Mouse (Mus musculus): ENCODE measurements around the gene Gars. TPM values are rescaled to one million over a fixed set of nuclear protein-coding genes. Genes with fewer than 3 reads are reported as not detected.

Gene Gars
- 167 and 172 TPM in 2 replicates for polyA plus RNA-seq (2014; fragmentation: Nextera tagmentation; extraction: Ambion mirVana)

DNA sequence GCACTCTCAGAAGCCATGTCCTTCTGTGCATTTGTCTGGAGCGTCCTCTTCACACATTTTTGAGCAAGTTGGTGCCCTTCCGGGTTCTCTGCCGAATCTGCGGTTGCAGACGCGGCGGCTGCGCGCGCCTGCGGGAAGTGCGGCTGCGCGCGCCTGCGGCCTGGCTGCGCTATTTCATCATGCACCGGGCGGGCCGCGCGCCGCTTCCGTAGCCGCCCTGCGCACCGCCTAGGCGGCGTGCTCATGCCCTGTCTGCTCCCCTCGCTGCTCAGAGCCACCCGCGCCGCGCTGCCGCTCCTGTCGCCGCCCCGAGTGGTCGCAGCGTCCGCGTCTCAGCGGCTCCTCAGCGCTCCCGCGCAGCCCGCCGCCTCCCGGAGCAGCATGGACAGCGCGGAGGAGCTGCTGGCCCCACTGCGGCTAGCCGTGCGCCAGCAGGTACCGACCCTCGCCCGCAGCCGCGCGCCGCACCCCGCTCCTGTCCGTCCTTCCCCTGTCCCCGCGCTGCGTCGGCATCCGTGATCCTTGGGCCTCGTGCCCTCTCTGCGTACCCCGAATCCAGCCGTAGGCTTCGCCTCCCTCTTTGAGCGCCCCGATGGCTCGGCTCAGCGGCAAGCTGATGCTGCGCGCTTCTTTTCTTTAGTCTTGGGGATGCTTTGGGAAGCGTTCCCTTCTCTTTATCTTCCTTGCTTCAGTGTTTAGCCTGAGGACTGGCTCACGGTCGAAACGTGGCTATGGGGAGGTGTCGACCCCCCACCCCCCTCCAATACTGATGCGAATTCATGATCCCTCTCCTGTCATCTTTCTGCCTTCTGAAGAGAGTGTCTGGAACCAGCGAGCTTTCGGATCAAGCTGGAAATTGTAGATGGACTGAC lies at the start of gene Gars:
Gene Gars (plus strand): TSS at position 209 of the 872 bp plus-strand sequence.
- H3K4me2 ChIP-seq (ENCODE audit: low read depth, severe bottlenecking) = peak within 1 kb of the TSS; percentile 77
- peak; percentile 84 for DNase-seq (ENCODE audit: low spot score)
- H3K9ac ChIP-seq (ENCODE audit: low read length) = peak within 1 kb of the TSS; percentile 95
- H3K36me3 ChIP-seq (ENCODE audit: control insufficient read depth, insufficient read depth, low read length) = no peaks in the 10 kb centered on the region
- no peaks in the 10 kb centered on the region for H3K27me3 ChIP-seq (ENCODE audit: control insufficient read depth, insufficient read depth, low read length)
- peak within 1 kb of the TSS; percentile 80 for H3K27ac ChIP-seq (replicated peaks; ENCODE audit: low read depth, low read length)
- under 1% methylated on average over 76 of the region's 87 CpGs for WGBS
- no peaks in the 10 kb centered on the region for H3K9me3 ChIP-seq (ENCODE audit: control insufficient read depth, low read length)
- peak; percentile 93 for ATAC-seq (ENCODE audit: insufficient number of reproducible peaks, low FRiP score, low TSS enrichment, low read depth)
- peak within 1 kb of the TSS; percentile 98 for H3K4me3 ChIP-seq (ENCODE audit: low read depth, low read length)
- peaks cover 6% of the 10 kb centered on the region; the same call in 1 of the 2 replicates for H3K4me1 ChIP-seq (ENCODE audit: control insufficient read depth, insufficient read depth, low read length)

DNA sequence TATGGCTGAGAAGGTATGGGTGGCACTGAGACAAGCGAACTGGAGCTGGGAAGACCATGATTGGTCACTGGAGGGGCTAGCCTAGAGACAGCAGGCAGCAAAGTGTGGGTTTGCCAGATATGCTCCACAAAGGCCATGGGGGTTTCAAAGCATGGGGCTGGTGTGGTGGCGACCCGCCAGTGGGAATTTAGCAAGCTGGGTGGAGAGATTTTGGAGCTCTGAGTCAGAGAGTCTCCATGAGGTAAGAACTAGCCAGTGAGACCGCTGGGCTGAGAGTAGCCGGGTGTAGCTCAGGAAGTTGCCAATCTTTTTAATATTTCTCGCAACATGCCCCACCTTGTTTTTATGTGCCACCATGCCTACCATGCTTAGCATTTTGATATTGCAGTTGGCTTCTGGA lies 49.7 kb upstream of the Gars start:
- no peaks in the 10 kb centered on the region for H3K4me1 ChIP-seq (ENCODE audit: control insufficient read depth, insufficient read depth, low read length)
- no peak overlapping the region for H3K9ac ChIP-seq (ENCODE audit: low read length)
- H3K9me3 ChIP-seq (ENCODE audit: control insufficient read depth, low read length) = no peaks in the 10 kb centered on the region
- no peaks in the 10 kb centered on the region for H3K27me3 ChIP-seq (ENCODE audit: control insufficient read depth, insufficient read depth, low read length)
- no peak overlapping the region for H3K4me2 ChIP-seq (ENCODE audit: low read depth, severe bottlenecking)
- H3K36me3 ChIP-seq (ENCODE audit: control insufficient read depth, insufficient read depth, low read length) = no peaks in the 10 kb centered on the region
- DNase-seq (ENCODE audit: low spot score) = no peak
- WGBS = 92% methylated on average over 6 of the region's 6 CpGs
- no peak overlapping the region for H3K27ac ChIP-seq (replicated peaks; ENCODE audit: low read depth, low read length)
- ATAC-seq (ENCODE audit: insufficient number of reproducible peaks, low FRiP score, low TSS enrichment, low read depth) = no peak
- H3K4me3 ChIP-seq (ENCODE audit: low read depth, low read length) = no peak overlapping the region

DNA sequence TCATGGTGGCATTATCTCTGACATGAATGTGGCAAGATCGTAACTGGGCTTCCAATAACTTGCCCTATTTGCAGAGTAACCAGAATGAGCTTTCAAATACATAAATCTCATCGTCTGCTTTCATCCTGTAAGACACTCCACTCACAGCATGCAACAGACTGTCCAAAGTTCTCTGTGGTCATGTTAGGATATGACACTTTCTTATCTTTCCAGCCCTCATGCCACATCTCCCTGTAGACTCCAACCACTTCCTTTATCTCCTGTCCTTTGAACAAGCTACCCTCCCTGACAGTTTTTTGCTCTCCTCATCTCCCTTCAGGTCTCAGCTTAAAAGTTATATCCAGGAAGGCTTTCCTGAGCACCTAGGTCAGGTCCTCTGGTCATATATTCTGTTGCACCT lies 46.6 kb upstream of the Gars start:
- H3K27me3 ChIP-seq (ENCODE audit: control insufficient read depth, insufficient read depth, low read length) = no peaks in the 10 kb centered on the region
- DNase-seq (ENCODE audit: low spot score) (no peak), ATAC-seq (ENCODE audit: insufficient number of reproducible peaks, low FRiP score, low TSS enrichment, low read depth) (no peak)
- no peak overlapping the region for H3K9ac ChIP-seq (ENCODE audit: low read length)
- H3K4me1 ChIP-seq (ENCODE audit: control insufficient read depth, insufficient read depth, low read length) = no peaks in the 10 kb centered on the region
- H3K36me3 ChIP-seq (ENCODE audit: control insufficient read depth, insufficient read depth, low read length) = no peaks in the 10 kb centered on the region
- WGBS = 89% methylated on average over 2 of the region's 2 CpGs
- no peak overlapping the region for H3K4me3 ChIP-seq (ENCODE audit: low read depth, low read length)
- no peak overlapping the region for H3K4me2 ChIP-seq (ENCODE audit: low read depth, severe bottlenecking)
- no peak overlapping the region for H3K27ac ChIP-seq (replicated peaks; ENCODE audit: low read depth, low read length)
- H3K9me3 ChIP-seq (ENCODE audit: control insufficient read depth, low read length) = no peaks in the 10 kb centered on the region

DNA sequence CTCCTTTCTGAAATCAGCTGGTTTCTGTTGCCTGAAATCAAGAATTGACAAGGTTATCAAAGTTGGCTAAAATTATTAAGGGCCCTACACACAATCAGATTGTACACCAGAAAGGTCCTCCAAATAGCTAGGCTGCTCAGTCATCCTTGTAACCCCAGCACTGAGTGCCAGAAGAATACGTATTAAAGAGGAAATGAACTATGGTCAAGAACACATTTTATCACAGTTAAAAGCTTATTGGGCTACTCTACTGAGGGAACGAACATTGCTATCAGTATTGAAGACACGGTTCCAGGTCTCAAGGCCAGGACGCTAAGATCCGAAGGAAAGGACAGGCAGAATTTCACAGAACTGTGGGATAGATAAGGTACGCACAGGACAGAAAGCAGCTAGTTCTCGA lies 45.7 kb upstream of the Gars start:
- Histone ChIP-seq H3K4me1 (ENCODE audit: control insufficient read depth, insufficient read depth, low read length) (no peaks in the 10 kb centered on the region), H3K9ac (ENCODE audit: low read length) (peak overlapping the region; percentile 38; the same call in 1 of the 2 replicates), H3K4me3 (ENCODE audit: low read depth, low read length) (peak overlapping the region; percentile 38), H3K27me3 (ENCODE audit: control insufficient read depth, insufficient read depth, low read length) (no peaks in the 10 kb centered on the region), H3K9me3 (ENCODE audit: control insufficient read depth, low read length) (no peaks in the 10 kb centered on the region), H3K27ac (replicated peaks; ENCODE audit: low read depth, low read length) (no peak overlapping the region), H3K4me2 (ENCODE audit: low read depth, severe bottlenecking) (peak overlapping the region; percentile 62), H3K36me3 (ENCODE audit: control insufficient read depth, insufficient read depth, low read length) (no peaks in the 10 kb centered on the region)
- ATAC-seq (ENCODE audit: insufficient number of reproducible peaks, low FRiP score, low TSS enrichment, low read depth) = no peak
- no peak for DNase-seq (ENCODE audit: low spot score)
- 10% methylated on average over 7 of the region's 7 CpGs for WGBS

DNA sequence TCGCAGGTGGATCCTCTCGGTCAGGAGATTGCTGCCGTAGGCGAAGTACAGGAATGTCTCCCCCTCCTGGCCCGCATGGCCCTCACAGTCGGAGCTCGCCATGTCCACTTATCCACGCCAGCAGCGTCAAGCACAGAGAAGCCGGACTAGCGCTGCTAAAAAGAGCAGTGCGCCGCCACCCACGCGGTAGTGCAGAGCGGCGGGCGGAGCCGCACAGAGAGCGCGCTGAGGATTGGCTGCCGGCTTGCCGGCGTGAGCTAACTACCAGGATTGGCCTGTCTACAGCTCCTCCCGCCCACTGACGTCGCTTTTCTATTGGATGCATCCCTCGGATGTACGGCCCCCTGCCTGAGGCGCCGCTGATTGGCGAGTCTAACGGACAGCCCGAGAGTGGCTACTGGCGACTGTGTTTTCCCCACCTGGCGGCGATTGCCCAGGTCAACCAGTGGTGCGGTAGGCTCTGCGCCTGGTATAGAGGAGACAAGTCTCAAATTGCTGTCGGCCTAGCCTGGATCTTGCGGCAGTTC lies 45.0 kb upstream of the Gars start, which contains the start of gene Ggct:
Gene Ggct (minus strand): TSS at position 217 of the 527 bp plus-strand sequence.
- ATAC-seq (ENCODE audit: insufficient number of reproducible peaks, low FRiP score, low TSS enrichment, low read depth) (peak; percentile 100), DNase-seq (ENCODE audit: low spot score) (peak; percentile 95)
- Histone ChIP-seq H3K4me1 (ENCODE audit: control insufficient read depth, insufficient read depth, low read length) (no peaks in the 10 kb centered on the region), H3K9ac (ENCODE audit: low read length) (peak within 1 kb of the TSS; percentile 38; the same call in 1 of the 2 replicates), H3K27me3 (ENCODE audit: control insufficient read depth, insufficient read depth, low read length) (no peaks in the 10 kb centered on the region), H3K9me3 (ENCODE audit: control insufficient read depth, low read length) (no peaks in the 10 kb centered on the region), H3K27ac (replicated peaks; ENCODE audit: low read depth, low read length) (0 out of 2 replicates have a peak within 1 kb of the TSS, but pooled peaks have one; percentile 21), H3K4me3 (ENCODE audit: low read depth, low read length) (peak within 1 kb of the TSS; percentile 38), H3K36me3 (ENCODE audit: control insufficient read depth, insufficient read depth, low read length) (no peaks in the 10 kb centered on the region), H3K4me2 (ENCODE audit: low read depth, severe bottlenecking) (peak within 1 kb of the TSS; percentile 62)
- 1% methylated on average over 41 of the region's 41 CpGs for WGBS

DNA sequence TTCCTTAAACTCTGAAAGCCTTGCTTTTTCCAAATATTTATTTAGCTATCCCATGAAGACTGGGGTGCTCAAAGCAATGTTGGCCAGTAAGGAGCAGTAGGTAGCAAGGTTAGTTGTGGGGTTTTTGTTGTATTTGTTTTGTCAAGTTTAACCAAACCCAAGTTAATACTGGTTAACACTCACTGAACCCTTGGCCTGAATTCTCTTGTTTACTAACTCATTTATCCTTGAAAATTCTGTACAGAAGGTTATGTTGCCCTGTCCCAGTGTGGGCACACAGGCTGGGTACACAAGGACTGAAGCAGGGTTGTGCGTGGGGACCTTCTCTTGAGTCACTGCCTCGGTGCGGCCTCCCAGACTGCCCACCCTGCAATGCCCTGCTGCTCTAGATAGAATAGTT lies 41.4 kb upstream of the Gars start:
- 94% methylated on average over 3 of the region's 3 CpGs for WGBS
- Histone ChIP-seq H3K27ac (replicated peaks; ENCODE audit: low read depth, low read length) (no peak overlapping the region), H3K9me3 (ENCODE audit: control insufficient read depth, low read length) (no peaks in the 10 kb centered on the region), H3K4me1 (ENCODE audit: control insufficient read depth, insufficient read depth, low read length) (no peaks in the 10 kb centered on the region), H3K4me3 (ENCODE audit: low read depth, low read length) (no peak overlapping the region), H3K9ac (ENCODE audit: low read length) (no peak overlapping the region), H3K36me3 (ENCODE audit: control insufficient read depth, insufficient read depth, low read length) (no peaks in the 10 kb centered on the region), H3K27me3 (ENCODE audit: control insufficient read depth, insufficient read depth, low read length) (no peaks in the 10 kb centered on the region), H3K4me2 (ENCODE audit: low read depth, severe bottlenecking) (no peak overlapping the region)
- DNase-seq (ENCODE audit: low spot score) (no peak), ATAC-seq (ENCODE audit: insufficient number of reproducible peaks, low FRiP score, low TSS enrichment, low read depth) (no peak)

DNA sequence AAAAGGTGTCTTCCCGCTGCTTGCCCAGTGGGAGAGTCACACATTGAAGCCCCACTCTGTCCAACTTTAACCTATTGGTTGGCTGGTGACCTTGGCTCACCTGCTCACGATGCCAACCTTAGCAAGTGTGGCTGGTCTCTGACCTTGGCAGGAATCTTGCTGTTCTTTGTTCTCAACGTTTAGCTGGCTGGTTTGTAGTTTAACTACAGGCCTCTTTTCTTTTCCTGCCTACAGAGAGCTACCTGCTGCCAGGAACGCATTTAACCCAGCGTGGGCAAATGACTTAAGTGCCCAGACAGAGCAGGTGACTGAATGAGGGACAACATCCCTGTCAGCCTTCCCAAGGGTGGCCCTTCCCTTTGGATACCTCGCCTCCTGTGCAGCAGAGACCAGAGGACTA lies 40.1 kb upstream of the Gars start:
- Histone ChIP-seq H3K9ac (ENCODE audit: low read length) (no peak overlapping the region), H3K9me3 (ENCODE audit: control insufficient read depth, low read length) (no peaks in the 10 kb centered on the region), H3K27ac (replicated peaks; ENCODE audit: low read depth, low read length) (no peak overlapping the region), H3K4me1 (ENCODE audit: control insufficient read depth, insufficient read depth, low read length) (no peaks in the 10 kb centered on the region), H3K27me3 (ENCODE audit: control insufficient read depth, insufficient read depth, low read length) (no peaks in the 10 kb centered on the region), H3K36me3 (ENCODE audit: control insufficient read depth, insufficient read depth, low read length) (no peaks in the 10 kb centered on the region), H3K4me2 (ENCODE audit: low read depth, severe bottlenecking) (no peak overlapping the region), H3K4me3 (ENCODE audit: low read depth, low read length) (no peak overlapping the region)
- no peak for ATAC-seq (ENCODE audit: insufficient number of reproducible peaks, low FRiP score, low TSS enrichment, low read depth)
- no peak for DNase-seq (ENCODE audit: low spot score)
- WGBS = 78% methylated on average over 6 of the region's 6 CpGs

DNA sequence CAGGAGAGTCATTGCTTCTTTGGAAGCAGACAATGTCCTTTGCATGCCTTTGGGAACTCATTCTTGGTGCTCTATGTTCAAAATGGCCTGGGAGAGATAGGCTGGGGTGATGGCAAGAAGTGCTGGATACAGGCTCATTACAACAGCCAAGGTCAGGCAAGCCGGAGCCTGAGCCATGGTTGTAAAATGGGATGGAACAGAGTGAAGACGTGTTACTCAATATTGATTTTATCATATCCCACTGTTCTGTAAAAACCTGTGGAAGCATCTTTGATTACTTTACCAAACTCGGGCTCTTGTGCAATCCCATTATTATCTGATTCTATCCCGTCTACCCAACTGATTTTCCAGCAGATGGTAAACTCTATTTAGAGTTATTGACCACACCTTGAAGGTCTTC lies 36.5 kb upstream of the Gars start:
- H3K4me2 ChIP-seq (ENCODE audit: low read depth, severe bottlenecking) = no peak overlapping the region
- ATAC-seq (ENCODE audit: insufficient number of reproducible peaks, low FRiP score, low TSS enrichment, low read depth) (no peak), DNase-seq (ENCODE audit: low spot score) (no peak)
- no peaks in the 10 kb centered on the region for H3K9me3 ChIP-seq (ENCODE audit: control insufficient read depth, low read length)
- H3K27me3 ChIP-seq (ENCODE audit: control insufficient read depth, insufficient read depth, low read length) = no peaks in the 10 kb centered on the region
- no peaks in the 10 kb centered on the region for H3K4me1 ChIP-seq (ENCODE audit: control insufficient read depth, insufficient read depth, low read length)
- H3K36me3 ChIP-seq (ENCODE audit: control insufficient read depth, insufficient read depth, low read length) = no peaks in the 10 kb centered on the region
- H3K4me3 ChIP-seq (ENCODE audit: low read depth, low read length) = no peak overlapping the region
- no peak overlapping the region for H3K9ac ChIP-seq (ENCODE audit: low read length)
- H3K27ac ChIP-seq (replicated peaks; ENCODE audit: low read depth, low read length) = no peak overlapping the region
- WGBS = 84% methylated on average over 4 of the region's 4 CpGs

Measured in limb, embryonic 11.5 days (tissue).